Mouse (Mus musculus): ENCODE measurements around the gene Kcnrg. TPM values are rescaled to one million over a fixed set of nuclear protein-coding genes. Genes with fewer than 3 reads are reported as not detected.
"Not testable (repeated sequence)": the region's sequence is repeated elsewhere in the genome, so short reads cannot be mapped to it uniquely, and the experiment has no call there.

Gene Kcnrg
- 0.42 and 0.58 TPM in 2 replicates for polyA plus RNA-seq (2012; rRNA removed)

GRCm38 (mm10) chr14:61607157-61607556 lies at the start of gene Kcnrg:
Kcnrg (plus strand) TSS chr14:61607457.
- DNase-seq (ENCODE audit: extremely low spot score in 1 of 2, low spot score in 1 of 2): no peak

GRCm38 (mm10) chr14:61558901-61559300 lies 48.4 kb upstream of the Kcnrg start:
- no peak for DNase-seq (ENCODE audit: extremely low spot score in 1 of 2, low spot score in 1 of 2)

- DNase-seq (ENCODE audit: extremely low spot score in 1 of 2, low spot score in 1 of 2): no peak
Observed at GRCm38 (mm10) chr14:61559856-61560255, 47.4 kb upstream of the Kcnrg start.

- DNase-seq (ENCODE audit: extremely low spot score in 1 of 2, low spot score in 1 of 2): not testable (repeated sequence)
Observed at GRCm38 (mm10) chr14:61566211-61566610, 41.0 kb upstream of the Kcnrg start.

- no peak for DNase-seq (ENCODE audit: extremely low spot score in 1 of 2, low spot score in 1 of 2)
Observed at GRCm38 (mm10) chr14:61569344-61569743, 37.9 kb upstream of the Kcnrg start.

GRCm38 (mm10) chr14:61571366-61571765 lies 35.9 kb upstream of the Kcnrg start:
- peak; percentile 49 to 94 for DNase-seq (ENCODE audit: extremely low spot score in 1 of 2, low spot score in 1 of 2)

- DNase-seq (ENCODE audit: extremely low spot score in 1 of 2, low spot score in 1 of 2): no peak
Observed at GRCm38 (mm10) chr14:61572131-61572530, 35.1 kb upstream of the Kcnrg start.

GRCm38 (mm10) chr14:61575066-61575465 lies 32.2 kb upstream of the Kcnrg start:
- no peak for DNase-seq (ENCODE audit: extremely low spot score in 1 of 2, low spot score in 1 of 2)

GRCm38 (mm10) chr14:61575941-61576340 lies 31.3 kb upstream of the Kcnrg start:
- no peak for DNase-seq (ENCODE audit: extremely low spot score in 1 of 2, low spot score in 1 of 2)

GRCm38 (mm10) chr14:61589288-61590065 lies 17.8 kb upstream of the Kcnrg start:
- no peak for DNase-seq (ENCODE audit: extremely low spot score in 1 of 2, low spot score in 1 of 2)

- no peak for DNase-seq (ENCODE audit: extremely low spot score in 1 of 2, low spot score in 1 of 2)
Observed at GRCm38 (mm10) chr14:61596719-61597426, 10.4 kb upstream of the Kcnrg start.

GRCm38 (mm10) chr14:61597968-61598367 lies 9.3 kb upstream of the Kcnrg start, which contains the start of gene Trim13:
Trim13 (plus strand) TSS chr14:61598247.
- DNase-seq (ENCODE audit: extremely low spot score in 1 of 2, low spot score in 1 of 2): no peak

- DNase-seq (ENCODE audit: extremely low spot score in 1 of 2, low spot score in 1 of 2): peak; percentile 84 to 92
Observed at GRCm38 (mm10) chr14:61599057-61599806, 8.0 kb upstream of the Kcnrg start.

- DNase-seq (ENCODE audit: extremely low spot score in 1 of 2, low spot score in 1 of 2): no peak
Observed at GRCm38 (mm10) chr14:61601348-61601747, 5.9 kb upstream of the Kcnrg start.

- no peak for DNase-seq (ENCODE audit: extremely low spot score in 1 of 2, low spot score in 1 of 2)
Observed at GRCm38 (mm10) chr14:61603069-61603755, 4.0 kb upstream of the Kcnrg start.

- peak in 1 of 2 experiments; percentile 24 for DNase-seq (ENCODE audit: extremely low spot score in 1 of 2, low spot score in 1 of 2)
Observed at GRCm38 (mm10) chr14:61604081-61604480, 3.2 kb upstream of the Kcnrg start.

- not testable (repeated sequence) for DNase-seq (ENCODE audit: extremely low spot score in 1 of 2, low spot score in 1 of 2)
Observed at GRCm38 (mm10) chr14:61606088-61606487, 1.2 kb upstream of the Kcnrg start.

GRCm38 (mm10) chr14:61611766-61612165 lies 4.5 kb downstream of the Kcnrg start:
- DNase-seq (ENCODE audit: extremely low spot score in 1 of 2, low spot score in 1 of 2): no peak

- DNase-seq (ENCODE audit: extremely low spot score in 1 of 2, low spot score in 1 of 2): no peak
Observed at GRCm38 (mm10) chr14:61613319-61613718, 6.1 kb downstream of the Kcnrg start.

- no peak for DNase-seq (ENCODE audit: extremely low spot score in 1 of 2, low spot score in 1 of 2)
Observed at GRCm38 (mm10) chr14:61620371-61620770, 13.1 kb downstream of the Kcnrg start.
